ENCODE assay signal across 14 mouse cellular contexts in genomic region chr15:79527991-79528639, GRCm38 (mm10). TPM values are rescaled to one million over a fixed set of nuclear protein-coding genes. Genes with fewer than 3 reads are reported as not detected.
DNase-seq lines count a peak whose midpoint lies in the region; ATAC-seq and TF ChIP-seq lines count a peak whose summit lies in the region.
"Had no signal": no experiment of that assay in that cellular context is flagged by ENCODE, and none has a peak within 500 bp of the region (broad histone marks: within the 10 kb centered on the region; RNA-seq: fewer than 3 reads in every experiment).

No protein-coding gene starts in this region.

- TF ChIP-seq EP300 in stomach, postnatal 0 days (optimal IDR thresholded peaks at IDR 0.05): no peak

- no peak overlapping the region for H3K4me2 ChIP-seq in stomach, postnatal 0 days (replicated peaks; ENCODE audit: low read depth)
- H3K4me2 ChIP-seq: hindbrain, embryonic 15.5 days; liver, embryonic 12.5 days had no signal

- no peak overlapping the region for H3K9ac ChIP-seq in stomach, postnatal 0 days (ENCODE audit: low read length)
- H3K9ac ChIP-seq: hindbrain, embryonic 15.5 days; liver, embryonic 12.5 days had no signal

- no peak overlapping the region for H3K4me3 ChIP-seq in layer of hippocampus, adult 2 months
- no peak overlapping the region for H3K4me3 ChIP-seq in stomach, postnatal 0 days (ENCODE audit: low read depth, low read length)
- H3K4me3 ChIP-seq: heart, embryonic 10.5 days; hindbrain, embryonic 15.5 days; liver, embryonic 12.5 days had no signal

- peak; percentile 55 for TF ChIP-seq CTCF in layer of hippocampus, adult 2 months (conservative IDR thresholded peaks at IDR 0.05)
- peak; percentile 37; the same call in 1 of the 2 replicates for TF ChIP-seq CTCF in stomach, postnatal 0 days (IDR thresholded peaks at IDR 0.05; ENCODE audit: low read depth)

- ATAC-seq in stomach, postnatal 0 days (ENCODE audit: low FRiP score, low TSS enrichment): 0 out of 2 replicates have a peak, but pooled peaks have one; percentile 2
- ATAC-seq: liver, embryonic 12.5 days had no signal

- H3K36me3 ChIP-seq in stomach, postnatal 0 days (ENCODE audit: control insufficient read depth, insufficient read depth, low read length): peaks cover 39% of the 10 kb centered on the region

- 47% methylated on average over 5 of the region's 5 CpGs for WGBS in stomach, postnatal 0 days

- intact Hi-C loops in heart, postnatal 14 days (cut with DNase I): no loop called here

- peak; percentile 89 for DNase-seq in heart, adult 11 months
- DNase-seq in heart, postnatal 14 days: no peak
- no peak for DNase-seq in layer of hippocampus, adult 2 months (ENCODE audit: low spot score in 2 of 2)
- no peak for DNase-seq in layer of hippocampus, postnatal 10 days (ENCODE audit: low spot score in 2 of 2)
- peak; percentile 8 for DNase-seq in thymus, postnatal 4 days
- DNase-seq in thymus, postnatal 0 days (ENCODE audit: low spot score): no peak
- DNase-seq in stomach, postnatal 0 days (ENCODE audit: low spot score): no peak
- no peak for DNase-seq in thymus, postnatal 25 days
- DNase-seq: kidney, postnatal 36 days had no signal

- H3K4me1 ChIP-seq in stomach, postnatal 0 days (replicated peaks; ENCODE audit: control insufficient read depth, insufficient read depth): no peaks in the 10 kb centered on the region
- H3K4me1 ChIP-seq: heart, embryonic 10.5 days; hindbrain, embryonic 15.5 days; liver, embryonic 12.5 days had no signal

- H3K27ac ChIP-seq in layer of hippocampus, adult 2 months: no peak overlapping the region; the same call in 1 of the 2 replicates
- H3K27ac ChIP-seq in stomach, postnatal 0 days (replicated peaks): no peak overlapping the region
- H3K27ac ChIP-seq: heart, embryonic 10.5 days; hindbrain, embryonic 15.5 days; liver, embryonic 12.5 days had no signal

- no peaks in the 10 kb centered on the region for H3K9me3 ChIP-seq in stomach, postnatal 0 days (ENCODE audit: control insufficient read depth, low read length)
- H3K9me3 ChIP-seq: heart, embryonic 10.5 days; hindbrain, embryonic 15.5 days; liver, embryonic 12.5 days had no signal

- no peaks in the 10 kb centered on the region for H3K27me3 ChIP-seq in stomach, postnatal 0 days (ENCODE audit: control insufficient read depth, insufficient read depth, low read length)
- H3K27me3 ChIP-seq: hindbrain, embryonic 15.5 days; liver, embryonic 12.5 days had no signal

RNA-seq across cellular contexts. Expression of gene Kdelr3, which starts 11.9 kb away (rescaled TPM):
- 10 to 100 TPM; 13.0 to 13.5 TPM for total RNA-seq in heart, postnatal 14 days (2021)
- under 1 TPM in 1 of 2 experiments, not detected in 1; 0.51 TPM for total RNA-seq in layer of hippocampus, adult 2 months (2021)
- 1 to 10 TPM; 1.0 to 1.3 TPM for total RNA-seq in layer of hippocampus, postnatal 10 days (2021)
- polyA plus RNA-seq in thymus, postnatal 0 days (2015; fragmentation: Nextera tagmentation; extraction: Ambion mirVana): 9.5 and 11.6 TPM in 2 replicates
- 65.8 and 81.7 TPM in 2 replicates for polyA plus RNA-seq in stomach, postnatal 0 days (2015; fragmentation: Nextera tagmentation; extraction: Ambion mirVana)

RNA-seq across cellular contexts. Expression of gene Ddx17, which starts 18.4 kb away (rescaled TPM):
- 100 to 1,000 TPM; 156 to 161 TPM for total RNA-seq in heart, postnatal 14 days (2021)
- 100 to 1,000 TPM; 322 to 329 TPM for total RNA-seq in layer of hippocampus, adult 2 months (2021)
- 100 to 1,000 TPM; 381 to 420 TPM for total RNA-seq in layer of hippocampus, postnatal 10 days (2021)
- polyA plus RNA-seq in thymus, postnatal 0 days (2015; fragmentation: Nextera tagmentation; extraction: Ambion mirVana): 42.1 and 47.2 TPM in 2 replicates
- 15.5 and 17.1 TPM in 2 replicates for polyA plus RNA-seq in stomach, postnatal 0 days (2015; fragmentation: Nextera tagmentation; extraction: Ambion mirVana)

RNA-seq across cellular contexts. Expression of gene Kcnj4, which starts 23.1 kb away (rescaled TPM):
- total RNA-seq in heart, postnatal 14 days (2021): under 1 TPM; 0.10 to 0.33 TPM
- total RNA-seq in layer of hippocampus, adult 2 months (2021): 10 to 100 TPM; 85.5 to 88.6 TPM
- 10 to 100 TPM; 57.7 to 66.4 TPM for total RNA-seq in layer of hippocampus, postnatal 10 days (2021)
- polyA plus RNA-seq in thymus, postnatal 0 days (2015; fragmentation: Nextera tagmentation; extraction: Ambion mirVana): not detected in 2 replicates
- not detected in 2 replicates for polyA plus RNA-seq in stomach, postnatal 0 days (2015; fragmentation: Nextera tagmentation; extraction: Ambion mirVana)
- polyA plus RNA-seq: hindbrain, embryonic 15.5 days; liver, embryonic 12.5 days; small intestine, adult 2 months; stomach, embryonic 16.5 days had no signal

Comparison
In these comparisons a context has a peak if more than half of its experiments do, and no peak if none do; other contexts are left out.
1. DNase-seq: peak in heart, adult 11 months (single experiment) and thymus, postnatal 4 days (single experiment); none in heart, postnatal 14 days (0 of 2), layer of hippocampus, adult 2 months (0 of 2), layer of hippocampus, postnatal 10 days (0 of 2), thymus, postnatal 0 days (single experiment), stomach, postnatal 0 days (single experiment) and thymus, postnatal 25 days (single experiment).
2. RNA of gene Kdelr3, which starts 11.9 kb away (total RNA-seq): 13.0 to 13.5 TPM in heart, postnatal 14 days; 1.0 to 1.3 TPM in layer of hippocampus, postnatal 10 days and 0.51 TPM in layer of hippocampus, adult 2 months; every median in the first group is over 4 times any median in the second.
3. RNA of gene Kcnj4, which starts 23.1 kb away (total RNA-seq): 85.5 to 88.6 TPM in layer of hippocampus, adult 2 months and 57.7 to 66.4 TPM in layer of hippocampus, postnatal 10 days; 0.10 to 0.33 TPM in heart, postnatal 14 days; every median in the first group is over 10 times any median in the second.